Mouse (Mus musculus) B cell, adult (primary cell): Measurements from ENCODE around the gene Tfeb. TPM values are rescaled to one million over a fixed set of nuclear protein-coding genes. Genes with fewer than 3 reads are reported as not detected.

Experiments used
- total RNA-seq: library from RNA; stranded (reverse); gene quantifications from 4 replicates; pipeline ENCODE4 v1.2.4, GENCODE M21; 2023; ENCODE audit not compliant: inconsistent age

Gene Tfeb
- 164 to 175 TPM (median 167 TPM) in 4 replicates for total RNA-seq

DNA sequence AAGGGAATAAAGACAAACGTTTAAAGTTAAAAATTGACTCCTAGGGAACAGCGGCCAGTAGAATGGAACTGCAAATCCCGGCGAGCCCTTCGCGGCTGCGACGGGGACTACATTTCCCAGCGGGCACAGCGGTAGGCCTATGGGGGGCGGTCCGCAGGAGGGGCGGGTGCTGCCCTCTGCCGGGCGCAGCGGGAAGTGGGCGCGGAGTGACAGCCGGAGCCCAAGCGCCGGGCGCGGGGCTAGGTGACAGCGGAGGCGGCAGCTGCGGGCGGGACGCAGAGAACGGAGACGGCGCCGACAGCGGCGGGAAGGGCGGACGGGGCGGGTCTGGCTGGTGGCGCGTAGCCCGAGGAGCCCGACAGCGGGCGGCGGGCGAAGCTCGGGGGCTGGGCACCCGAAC, at the start of gene Tfeb:
TSS of gene Tfeb (plus strand) at position 175 of the 400 bp plus-strand sequence.

DNA sequence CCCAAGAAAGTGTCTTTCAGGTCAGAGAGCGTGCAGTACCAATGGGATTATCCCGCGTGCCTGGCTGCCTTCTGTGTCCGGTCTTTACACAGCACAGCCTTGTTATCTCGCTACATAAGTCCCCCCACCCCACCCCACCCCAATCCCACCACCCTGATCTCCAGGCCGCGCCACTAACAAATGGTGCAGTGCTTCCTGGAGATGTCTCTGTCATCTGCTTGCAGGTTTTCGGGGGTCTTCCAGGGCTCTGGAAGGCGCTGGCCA, 48.6 kb upstream of the Tfeb start, which contains the start of gene Tomm6:
TSS of gene Tomm6 (minus strand) at position 43 of the 264 bp plus-strand sequence.

DNA sequence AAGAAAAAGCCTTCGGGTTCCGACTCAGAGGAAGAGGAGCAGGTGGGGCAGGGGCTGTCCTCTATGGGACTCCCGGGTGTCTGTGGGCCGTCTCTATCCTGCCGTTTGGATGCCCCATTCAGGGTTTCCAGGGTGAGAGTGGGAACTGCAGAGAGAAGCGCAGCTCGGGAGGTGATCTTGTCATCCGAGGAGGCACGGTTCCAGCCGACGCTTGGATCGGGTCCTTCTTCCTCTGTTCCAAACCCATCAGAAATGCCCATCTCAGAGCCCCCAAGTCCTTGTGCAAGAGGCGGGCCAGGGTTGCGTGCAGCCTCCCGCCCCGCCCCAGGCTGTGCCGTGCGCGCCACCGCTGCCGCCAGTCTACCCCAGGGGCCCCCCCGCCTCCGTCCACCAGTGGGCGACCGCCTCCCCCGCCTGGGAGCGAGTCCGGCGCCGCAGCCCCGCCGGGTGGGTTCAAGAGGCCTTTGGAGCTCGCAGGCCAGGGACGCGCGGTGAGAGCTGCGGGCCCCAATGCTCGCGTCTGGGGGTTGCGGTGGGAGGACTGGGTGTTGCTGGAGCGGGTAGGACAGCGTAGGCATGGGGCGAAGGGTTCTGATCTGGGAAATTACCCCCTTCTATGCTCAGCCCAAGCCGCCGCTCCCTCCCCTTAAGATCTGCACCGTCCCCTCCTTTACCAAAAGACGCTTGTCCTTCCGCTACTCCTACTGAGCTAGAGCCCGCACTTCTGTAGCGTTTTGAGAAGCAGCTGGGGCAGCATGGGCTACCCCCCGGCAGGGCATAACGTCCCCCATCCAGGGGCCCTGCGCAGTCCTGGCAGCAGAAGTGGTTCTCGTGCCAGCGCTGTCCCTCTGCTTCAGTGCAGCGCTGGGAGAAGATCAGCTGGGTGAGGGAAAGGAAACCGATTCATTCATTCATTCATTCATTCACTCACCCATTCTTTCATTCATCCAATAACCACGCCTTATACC, 47.9 kb upstream of the Tfeb start, which contains the start of gene Frs3:
TSS of gene Frs3 (plus strand) at position 423 of the 968 bp plus-strand sequence.

DNA sequence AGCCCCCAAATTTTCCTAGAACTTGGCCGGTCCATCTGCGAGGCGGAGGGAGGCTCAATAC, 42.6 kb upstream of the Tfeb start, which contains the start of gene Gm21981:
TSS of gene Gm21981 (minus strand) at position 14 of the 61 bp plus-strand sequence.

DNA sequence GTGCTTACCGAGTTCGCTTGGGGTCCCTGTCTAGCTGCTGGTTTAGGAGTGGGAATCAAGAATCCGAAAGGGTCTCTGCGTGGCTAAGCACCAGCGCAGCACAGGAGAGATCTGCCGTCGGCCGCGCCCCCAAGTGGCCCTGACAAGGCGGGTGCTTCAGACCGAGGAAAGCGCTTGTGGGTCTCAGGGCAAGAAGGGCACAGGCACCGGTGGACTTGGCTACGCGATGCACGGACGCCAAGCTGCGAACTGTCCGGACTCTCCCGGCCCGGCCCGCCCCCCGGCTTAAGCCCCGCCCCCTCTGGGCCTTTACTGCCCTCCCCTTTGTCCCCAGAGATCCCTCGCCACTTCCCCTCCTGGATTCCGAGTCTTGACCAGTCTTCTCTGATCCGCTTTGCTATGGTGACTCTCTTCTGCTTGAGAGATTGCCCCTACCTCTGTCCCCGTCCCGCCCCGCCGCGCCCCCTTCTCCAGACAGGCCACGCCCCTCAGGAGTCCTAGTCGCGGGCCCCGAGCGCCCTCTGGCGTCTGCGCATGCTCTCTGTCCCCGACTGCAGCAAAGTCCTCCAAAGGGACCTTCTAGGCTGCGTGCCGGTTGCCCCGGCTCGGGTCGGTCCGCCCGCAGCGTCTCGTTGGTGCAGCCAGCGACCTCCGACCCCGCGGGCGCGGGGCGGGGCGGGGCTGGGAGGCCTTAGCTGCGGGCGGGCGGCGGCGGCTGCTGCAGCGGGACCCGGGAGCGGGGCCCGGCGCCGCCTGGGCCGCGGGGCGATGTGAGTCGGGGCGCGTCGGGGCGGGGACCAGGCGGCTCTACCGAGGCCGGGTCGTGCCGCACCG, 42.1 kb upstream of the Tfeb start, which contains the start of gene Prickle4:
TSS of gene Prickle4 (minus strand) at position 234 of the 834 bp plus-strand sequence.

DNA sequence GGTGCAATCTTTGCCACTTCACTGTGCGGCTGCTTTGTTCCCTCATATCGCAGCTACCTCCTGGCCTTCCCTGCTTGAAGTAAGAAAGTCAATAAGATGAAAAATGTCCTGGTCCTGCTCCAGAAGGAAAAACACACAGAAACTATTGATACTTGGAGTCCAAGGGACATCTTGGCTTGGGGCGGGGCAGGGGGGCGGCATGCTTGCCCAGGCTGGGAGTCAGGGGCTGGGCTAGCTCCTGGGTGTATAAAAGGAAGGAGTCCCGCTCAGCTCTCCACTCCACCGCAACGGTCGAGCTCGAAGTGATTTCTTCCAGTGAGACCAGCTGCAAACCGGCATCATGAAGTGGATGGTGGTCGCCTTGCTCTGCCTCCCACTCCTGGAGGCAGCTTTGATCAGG, 10.3 kb upstream of the Tfeb start, which contains the start of gene Pgc:
TSS of gene Pgc (plus strand) at position 277 of the 400 bp plus-strand sequence.

DNA sequence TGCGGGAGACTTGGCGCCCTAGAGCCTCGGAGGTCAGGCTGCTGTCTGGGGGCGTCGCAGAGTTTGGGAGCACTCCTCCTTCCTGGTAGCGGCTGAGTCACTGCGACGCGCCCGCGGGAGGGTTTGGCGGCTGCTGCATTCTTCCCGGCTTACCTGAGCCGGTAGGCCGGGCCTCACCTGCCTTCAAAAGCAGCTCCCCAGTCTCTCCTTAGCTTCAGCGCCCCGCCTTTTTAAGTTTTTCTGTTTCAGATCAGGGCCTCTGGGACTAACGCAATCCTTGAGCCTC, 97.6 kb downstream of the Tfeb start, which contains the start of gene Mdfi:
TSS of gene Mdfi (minus strand) at position 210 of the 286 bp plus-strand sequence.

Other genes with a start within 250 kb of the Tfeb start
- 64.3 to 80.1 TPM (median 73.3 TPM) in 4 replicates for gene Taf8, start 234.7 kb upstream of the Tfeb start, total RNA-seq
- 206 to 221 TPM (median 211 TPM) in 4 replicates for gene Ccnd3, start 232.0 kb upstream of the Tfeb start, total RNA-seq
- 12.7 to 14.2 TPM (median 13.2 TPM) in 4 replicates for gene Bysl, start 125.5 kb upstream of the Tfeb start, total RNA-seq
- gene Med20, start 125.4 kb upstream of the Tfeb start, total RNA-seq = 59.2 to 69.9 TPM (median 62.6 TPM) in 4 replicates
- gene Gm20517, start 125.4 kb upstream of the Tfeb start, total RNA-seq = 2.5 to 5.6 TPM (median 2.9 TPM) in 4 replicates
- gene Usp49, start 106.3 kb upstream of the Tfeb start, total RNA-seq = 3.5 to 6.8 TPM (median 5.3 TPM) in 4 replicates
- gene Tomm6, start 48.6 kb upstream of the Tfeb start, total RNA-seq = 133 to 174 TPM (median 155 TPM) in 4 replicates
- gene Frs3, start 48.0 kb upstream of the Tfeb start, total RNA-seq = 0.96 to 2.7 TPM (median 1.7 TPM) in 4 replicates
- gene Gm21981, start 42.6 kb upstream of the Tfeb start, total RNA-seq = 0.66 TPM in 1 of 4 replicates, not detected in the others
- 0.58 TPM in 1 of 4 replicates, not detected in the others for gene Prickle4, start 42.3 kb upstream of the Tfeb start, total RNA-seq
- not detected in 4 replicates for gene Pgc, start 10.2 kb upstream of the Tfeb start, total RNA-seq
- not detected in 4 replicates for gene Mdfi, start 97.7 kb downstream of the Tfeb start, total RNA-seq
- 77.2 to 95.5 TPM (median 92.3 TPM) in 4 replicates for gene Foxp4, start 187.6 kb downstream of the Tfeb start, total RNA-seq